Mouse (Mus musculus) frontal cortex, postnatal 14 days (tissue): ENCODE measurements around the gene Sirt4.
"Not testable (repeated sequence)": the region's sequence is repeated elsewhere in the genome, so short reads cannot be mapped to it uniquely, and the experiment has no call there.

Source experiments
- DNase-seq, 2 experiments: peaks; one replicate each; pipeline ENCODE4 v3.0.0; 2022; ENCODE audit warnings: low spot score in 2 of 2

The Sirt4 gene

GRCm38 (mm10) chr5:115470766-115471531 is 13.6 kb downstream of the Sirt4 start:
- peak in 1 of 2 experiments; percentile 46 for DNase-seq

GRCm38 (mm10) chr5:115469791-115470190 is 14.7 kb downstream of the Sirt4 start:
- no peak for DNase-seq

- no peak for DNase-seq
Measured at GRCm38 (mm10) chr5:115465642-115466420, 18.7 kb downstream of the Sirt4 start, which contains the start of gene Pla2g1b. Gene Pla2g1b, plus strand, starts transcription at chr5:115466262.

GRCm38 (mm10) chr5:115464408-115465115 is 20.0 kb downstream of the Sirt4 start:
- DNase-seq: no peak

- no peak for DNase-seq
Measured at GRCm38 (mm10) chr5:115458918-115459317, 25.6 kb downstream of the Sirt4 start.

GRCm38 (mm10) chr5:115455838-115456237 is 28.7 kb downstream of the Sirt4 start:
- DNase-seq: no peak

GRCm38 (mm10) chr5:115454422-115455090 is 30.0 kb downstream of the Sirt4 start:
- DNase-seq: no peak

GRCm38 (mm10) chr5:115450410-115451317 is 33.9 kb downstream of the Sirt4 start:
- DNase-seq: no peak

GRCm38 (mm10) chr5:115449247-115449646 is 35.3 kb downstream of the Sirt4 start:
- DNase-seq: no peak

- no peak for DNase-seq
Measured at GRCm38 (mm10) chr5:115447108-115447507, 37.4 kb downstream of the Sirt4 start.

GRCm38 (mm10) chr5:115444130-115444529 is 40.4 kb downstream of the Sirt4 start:
- DNase-seq: no peak

- DNase-seq: not testable (repeated sequence)
Measured at GRCm38 (mm10) chr5:115442663-115443062, 41.9 kb downstream of the Sirt4 start.

- DNase-seq: peak; percentile 60 to 84
Measured at GRCm38 (mm10) chr5:115441205-115441849, 43.2 kb downstream of the Sirt4 start.

- no peak for DNase-seq
Measured at GRCm38 (mm10) chr5:115438667-115439066, 45.9 kb downstream of the Sirt4 start.

- DNase-seq: no peak
Measured at GRCm38 (mm10) chr5:115437945-115438315, 46.6 kb downstream of the Sirt4 start.

GRCm38 (mm10) chr5:115437242-115437944 is 47.1 kb downstream of the Sirt4 start:
- no peak for DNase-seq

- DNase-seq: peak; percentile 84 to 89
Measured at GRCm38 (mm10) chr5:115436421-115437124, 48.0 kb downstream of the Sirt4 start.

- DNase-seq: no peak
Measured at GRCm38 (mm10) chr5:115435755-115436379, 48.7 kb downstream of the Sirt4 start.
